Mouse (Mus musculus): ENCODE results near the gene Lzts3. TPM values are rescaled to one million over a fixed set of nuclear protein-coding genes. Genes with fewer than 3 reads are reported as not detected.

The Lzts3 gene
- total and polyA plus RNA-seq, 3 experiments: 4.9 to 5.8 (median 5.1) TPM

GRCm38 (mm10) chr2:130642197-130642660 is 374 bp downstream of the Lzts3 start:
- Histone ChIP-seq H3K27me3 (ENCODE audit: control insufficient read depth, insufficient read depth, low read length) (no peaks in the 10 kb centered on the region), H3K4me1 (ENCODE audit: control insufficient read depth, insufficient read depth, low read length) (peaks cover 1% of the 10 kb centered on the region), H3K4me3 (peak overlapping the region; percentile 74), H3K9ac (ENCODE audit: low read depth, low read length) (peak overlapping the region; percentile 70), H3K36me3 (ENCODE audit: control insufficient read depth, insufficient read depth, low read length) (no peaks in the 10 kb centered on the region), H3K27ac (peak overlapping the region; percentile 68), H3K79me2 (replicated peaks; ENCODE audit: control insufficient read depth, insufficient read depth, low read length) (no peaks in the 10 kb centered on the region)
- intact Hi-C loops (cut with DNase I): loop anchor here (2.0 kb wide), 1 partner anchor 23 kb away; the partner anchor contains the start of gene Ddrgk1
- WGBS: under 1% methylated on average over 19 of the region's 27 CpGs
- TF ChIP-seq POLR2A (IDR thresholded peaks at IDR 0.05; ENCODE audit: insufficient read depth, low read depth, low read length): no peak
- no peak for TF ChIP-seq CTCF (IDR thresholded peaks at IDR 0.05)
- no peak for DNase-seq

- H3K27me3 ChIP-seq (ENCODE audit: control insufficient read depth, insufficient read depth, low read length): no peaks in the 10 kb centered on the region
- no peak for DNase-seq
- H3K79me2 ChIP-seq (replicated peaks; ENCODE audit: control insufficient read depth, insufficient read depth, low read length): no peaks in the 10 kb centered on the region
- H3K27ac ChIP-seq: no peak overlapping the region
- TF ChIP-seq CTCF (IDR thresholded peaks at IDR 0.05): no peak
- no peak for TF ChIP-seq POLR2A (IDR thresholded peaks at IDR 0.05; ENCODE audit: insufficient read depth, low read depth, low read length)
- TF ChIP-seq EP300 (IDR thresholded peaks at IDR 0.05; ENCODE audit: insufficient read depth, low read depth, low read length): no peak
- peaks cover 1% of the 10 kb centered on the region for H3K4me1 ChIP-seq (ENCODE audit: control insufficient read depth, insufficient read depth, low read length)
- no peak overlapping the region; the same call in 1 of the 2 replicates for H3K4me3 ChIP-seq
- WGBS: 69% methylated on average over 6 of the region's 6 CpGs
- no peaks in the 10 kb centered on the region for H3K36me3 ChIP-seq (ENCODE audit: control insufficient read depth, insufficient read depth, low read length)
- intact Hi-C loops (cut with DNase I): loop anchor here (2.0 kb wide), 1 partner anchor 23 kb away; the partner anchor contains the start of gene Ddrgk1
- no peak overlapping the region for H3K9ac ChIP-seq (ENCODE audit: low read depth, low read length)
Observed at GRCm38 (mm10) chr2:130641351-130642025, 1.1 kb downstream of the Lzts3 start.

- intact Hi-C loops (cut with DNase I): no loop called here
- Histone ChIP-seq H3K36me3 (ENCODE audit: control insufficient read depth, insufficient read depth, low read length) (no peaks in the 10 kb centered on the region), H3K27ac (no peak overlapping the region), H3K79me2 (replicated peaks; ENCODE audit: control insufficient read depth, insufficient read depth, low read length) (no peaks in the 10 kb centered on the region), H3K4me1 (ENCODE audit: control insufficient read depth, insufficient read depth, low read length) (peaks cover 1% of the 10 kb centered on the region), H3K27me3 (ENCODE audit: control insufficient read depth, insufficient read depth, low read length) (peaks cover 6% of the 10 kb centered on the region; the same call in 1 of the 2 replicates), H3K4me3 (no peak overlapping the region), H3K9ac (ENCODE audit: low read depth, low read length) (no peak overlapping the region)
- WGBS: 83% methylated on average over 6 of the region's 6 CpGs
- no peak for DNase-seq
- TF ChIP-seq POLR2A (IDR thresholded peaks at IDR 0.05; ENCODE audit: insufficient read depth, low read depth, low read length): no peak
- TF ChIP-seq CTCF (IDR thresholded peaks at IDR 0.05): no peak
- TF ChIP-seq EP300 (IDR thresholded peaks at IDR 0.05; ENCODE audit: insufficient read depth, low read depth, low read length): no peak
Observed at GRCm38 (mm10) chr2:130639276-130639675, 3.3 kb downstream of the Lzts3 start.

- no peak overlapping the region for H3K27ac ChIP-seq
- no peaks in the 10 kb centered on the region for H3K79me2 ChIP-seq (replicated peaks; ENCODE audit: control insufficient read depth, insufficient read depth, low read length)
- TF ChIP-seq EP300 (IDR thresholded peaks at IDR 0.05; ENCODE audit: insufficient read depth, low read depth, low read length) (no peak), POLR2A (IDR thresholded peaks at IDR 0.05; ENCODE audit: insufficient read depth, low read depth, low read length) (no peak), CTCF (IDR thresholded peaks at IDR 0.05) (no peak)
- no peak overlapping the region for H3K9ac ChIP-seq (ENCODE audit: low read depth, low read length)
- peaks cover 1% of the 10 kb centered on the region for H3K4me1 ChIP-seq (ENCODE audit: control insufficient read depth, insufficient read depth, low read length)
- H3K27me3 ChIP-seq (ENCODE audit: control insufficient read depth, insufficient read depth, low read length): peaks cover 6% of the 10 kb centered on the region; the same call in 1 of the 2 replicates
- no peaks in the 10 kb centered on the region for H3K36me3 ChIP-seq (ENCODE audit: control insufficient read depth, insufficient read depth, low read length)
- WGBS: 56% methylated on average over 16 of the region's 16 CpGs
- DNase-seq: no peak
- intact Hi-C loops (cut with DNase I): no loop called here
- no peak overlapping the region for H3K4me3 ChIP-seq
Observed at GRCm38 (mm10) chr2:130638101-130638611, 4.4 kb downstream of the Lzts3 start.

- H3K79me2 ChIP-seq (replicated peaks; ENCODE audit: control insufficient read depth, insufficient read depth, low read length): no peaks in the 10 kb centered on the region
- H3K4me3 ChIP-seq: no peak overlapping the region
- H3K27me3 ChIP-seq (ENCODE audit: control insufficient read depth, insufficient read depth, low read length): peaks cover 6% of the 10 kb centered on the region; the same call in 1 of the 2 replicates
- H3K27ac ChIP-seq: no peak overlapping the region
- no peaks in the 10 kb centered on the region for H3K4me1 ChIP-seq (ENCODE audit: control insufficient read depth, insufficient read depth, low read length)
- no peak overlapping the region for H3K9ac ChIP-seq (ENCODE audit: low read depth, low read length)
- WGBS: 56% methylated on average over 21 of the region's 21 CpGs
- intact Hi-C loops (cut with DNase I): no loop called here
- H3K36me3 ChIP-seq (ENCODE audit: control insufficient read depth, insufficient read depth, low read length): no peaks in the 10 kb centered on the region
- TF ChIP-seq CTCF (IDR thresholded peaks at IDR 0.05) (no peak), EP300 (IDR thresholded peaks at IDR 0.05; ENCODE audit: insufficient read depth, low read depth, low read length) (no peak), POLR2A (IDR thresholded peaks at IDR 0.05; ENCODE audit: insufficient read depth, low read depth, low read length) (no peak)
- no peak for DNase-seq
Observed at GRCm38 (mm10) chr2:130635847-130636246, 6.8 kb downstream of the Lzts3 start.
